Mouse (Mus musculus) olfactory bulb, adult 2 months (tissue): ENCODE results near the gene Abcc3.

ENCODE experiments used
- CTCF ChIP-seq: fragments of 200-500 bp; IDR thresholded peaks from 2 replicates; pipeline ENCODE4 v1.5.1; 2012; ENCODE audit warnings: low read depth, mild to moderate bottlenecking, low read length, moderate library complexity; ENCODE audit not compliant: insufficient read depth
- POLR2A ChIP-seq: fragments of 200-500 bp; IDR thresholded peaks from 2 replicates; pipeline ENCODE4 v1.6.1; 2012; ENCODE audit warnings: mild to moderate bottlenecking, low read depth, low read length, moderate library complexity; ENCODE audit not compliant: insufficient read depth

DNA sequence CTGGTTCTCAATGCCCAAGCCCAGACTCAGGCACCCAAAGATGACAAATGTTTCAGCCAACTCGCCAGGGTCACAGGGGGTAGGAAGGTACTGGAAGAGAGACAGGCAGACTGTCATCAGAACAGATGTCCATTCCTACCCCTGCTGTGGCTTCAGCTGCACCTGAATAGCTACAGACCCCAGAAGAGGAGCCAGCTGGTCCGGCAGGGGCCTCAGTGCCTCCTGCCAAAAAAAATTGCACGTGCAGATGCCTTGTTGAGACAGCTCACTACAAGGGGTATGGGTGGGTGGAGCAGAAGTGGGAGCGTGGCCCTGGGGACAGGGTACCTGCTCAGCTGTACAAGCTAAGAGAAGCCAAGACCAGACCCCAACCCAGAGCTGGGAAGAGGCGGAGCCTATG, 31.1 kb upstream of the Abcc3 start:
- no peak for TF ChIP-seq CTCF
- TF ChIP-seq POLR2A: no peak
